Comparison of ENCODE assay signal across 22 mouse cellular contexts in the genomic region with DNA sequence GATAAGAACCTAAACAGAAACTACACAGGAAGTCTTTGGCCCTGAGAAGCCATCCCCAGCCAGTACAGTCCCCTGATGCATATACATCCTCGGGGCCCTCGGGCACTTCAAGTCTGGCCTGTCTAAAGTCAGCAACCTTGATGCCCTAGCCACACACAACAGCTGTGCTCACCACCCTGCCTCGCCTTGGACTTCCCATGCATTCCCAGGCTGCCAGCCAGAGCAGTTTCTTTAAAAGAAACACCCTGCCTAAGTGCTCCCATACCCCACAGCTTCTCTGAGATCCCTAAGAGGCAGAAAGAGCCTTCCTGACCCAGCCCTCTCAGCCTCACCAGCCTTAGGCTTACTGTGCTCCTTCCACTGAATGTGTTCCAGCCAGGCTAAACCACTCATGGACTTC. TPM values are rescaled to one million over a fixed set of nuclear protein-coding genes. Genes with fewer than 3 reads are reported as not detected.
DNase-seq lines count a peak whose midpoint lies in the region; ATAC-seq and TF ChIP-seq lines count a peak whose summit lies in the region.
"Had no signal": no experiment of that assay in that cellular context is flagged by ENCODE, and none has a peak within 500 bp of the region (broad histone marks: within the 10 kb centered on the region; RNA-seq: fewer than 3 reads in every experiment).

No protein-coding gene starts in this region.

- intact Hi-C loops in heart, adult 2 months (cut with DNase I) = no loop called here

- no peaks in the 10 kb centered on the region; the same call in 1 of the 2 replicates for H3K79me2 ChIP-seq in heart, adult 2 months (replicated peaks; ENCODE audit: control insufficient read depth, insufficient read depth, low read length)
- no peaks in the 10 kb centered on the region for H3K79me2 ChIP-seq in myocyte (ENCODE audit: control insufficient read depth, insufficient read depth)

- DNase-seq in heart, adult 2 months = no peak
- no peak for DNase-seq in heart, adult 8-10 months (ENCODE audit: low spot score)
- DNase-seq in midbrain, embryonic 11.5 days (ENCODE audit: low spot score, missing footprints) = peak; percentile 19
- no peak for DNase-seq in embryo, embryonic 10.5 days (ENCODE audit: low spot score)
- DNase-seq: adrenal gland, adult 8-10 months; adrenal gland, postnatal 36 days; cerebellum, adult 11 months; cerebellum, adult 8-10 months; cerebellum, postnatal 14 days; forebrain, postnatal 0 days; gastrocnemius, postnatal 36 days; kidney, adult 8-10 months had no signal

- no peak overlapping the region for H3ac ChIP-seq in myocyte (ENCODE audit: control insufficient read depth, insufficient read length)

- no peak for TF ChIP-seq CTCF in heart, adult 2 months (IDR thresholded peaks at IDR 0.05)

- H3K4me1 ChIP-seq in heart, adult 2 months (ENCODE audit: control insufficient read depth, insufficient read depth, low read length) = peaks cover 6% of the 10 kb centered on the region; the same call in 1 of the 2 replicates
- H3K4me1 ChIP-seq in heart, embryonic 11.5 days (ENCODE audit: control insufficient read depth, insufficient read depth, low read length) = peaks cover 12% of the 10 kb centered on the region; the same call in 1 of the 2 replicates
- H3K4me1 ChIP-seq in heart, embryonic 14.5 days (ENCODE audit: control insufficient read depth in 2 of 2, insufficient read depth in 2 of 2, low read length in 2 of 2) = peaks cover 29 to 44% of the 10 kb centered on the region in 2 experiments
- no peaks in the 10 kb centered on the region for H3K4me1 ChIP-seq in midbrain, embryonic 11.5 days (ENCODE audit: control insufficient read depth, insufficient read depth, low read length)
- no peaks in the 10 kb centered on the region for H3K4me1 ChIP-seq in midbrain, embryonic 13.5 days (replicated peaks)
- H3K4me1 ChIP-seq: embryonic facial prominence, embryonic 13.5 days; forebrain, embryonic 13.5 days; hindbrain, embryonic 12.5 days had no signal

- no peak overlapping the region for H3K4me2 ChIP-seq in heart, embryonic 11.5 days
- no peak overlapping the region for H3K4me2 ChIP-seq in heart, embryonic 14.5 days (ENCODE audit: low read length)
- no peak overlapping the region for H3K4me2 ChIP-seq in midbrain, embryonic 11.5 days
- H3K4me2 ChIP-seq in midbrain, embryonic 13.5 days (replicated peaks) = no peak overlapping the region
- peak overlapping the region; percentile 68 for H3K4me2 ChIP-seq in myocyte (ENCODE audit: low read depth)
- H3K4me2 ChIP-seq: embryonic facial prominence, embryonic 13.5 days; forebrain, embryonic 13.5 days; hindbrain, embryonic 12.5 days had no signal

- no peak for ATAC-seq in heart, embryonic 11.5 days (replicated peaks; ENCODE audit: insufficient number of reproducible peaks, low FRiP score, low TSS enrichment)
- ATAC-seq in heart, embryonic 14.5 days (ENCODE audit: insufficient number of reproducible peaks, insufficient read depth, low FRiP score, low read depth) = no peak
- ATAC-seq in midbrain, embryonic 11.5 days (ENCODE audit: low FRiP score) = no peak
- ATAC-seq in midbrain, embryonic 13.5 days = no peak
- ATAC-seq: forebrain, embryonic 13.5 days; forebrain, postnatal 0 days; hindbrain, embryonic 16.5 days; inflammation-experienced regulatory T-cells, adult 6 months; intestine, postnatal 0 days had no signal

- no peak overlapping the region for H3K4me3 ChIP-seq in heart, adult 2 months
- H3K4me3 ChIP-seq in heart, embryonic 11.5 days (ENCODE audit: low read depth, low read length) = no peak overlapping the region
- no peak overlapping the region for H3K4me3 ChIP-seq in heart, embryonic 14.5 days (ENCODE audit: control insufficient read depth in 1 of 2, insufficient read depth in 1 of 2, low read depth in 1 of 2, low read length in 2 of 2)
- H3K4me3 ChIP-seq in midbrain, embryonic 11.5 days (ENCODE audit: low read depth, low read length) = no peak overlapping the region
- H3K4me3 ChIP-seq in midbrain, embryonic 13.5 days (replicated peaks) = no peak overlapping the region
- no peak overlapping the region for H3K4me3 ChIP-seq in myocyte
- H3K4me3 ChIP-seq: embryonic facial prominence, embryonic 13.5 days; forebrain, embryonic 13.5 days; hindbrain, embryonic 12.5 days had no signal

- H3K27me3 ChIP-seq in heart, adult 2 months (ENCODE audit: control insufficient read depth, insufficient read depth, low read length) = no peaks in the 10 kb centered on the region
- H3K27me3 ChIP-seq in heart, embryonic 11.5 days (ENCODE audit: control insufficient read depth, insufficient read depth, low read length) = no peaks in the 10 kb centered on the region
- H3K27me3 ChIP-seq in heart, embryonic 14.5 days (ENCODE audit: control insufficient read depth, insufficient read depth, low read length) = no peaks in the 10 kb centered on the region
- no peaks in the 10 kb centered on the region for H3K27me3 ChIP-seq in midbrain, embryonic 11.5 days (ENCODE audit: control insufficient read depth, insufficient read depth, low read length)
- H3K27me3 ChIP-seq in midbrain, embryonic 13.5 days = no peaks in the 10 kb centered on the region
- H3K27me3 ChIP-seq in myocyte (ENCODE audit: control insufficient read depth, insufficient read depth, insufficient read length) = peaks cover 18% of the 10 kb centered on the region
- H3K27me3 ChIP-seq: embryonic facial prominence, embryonic 13.5 days; forebrain, embryonic 13.5 days; hindbrain, embryonic 12.5 days had no signal

- no peak for TF ChIP-seq EP300 in heart, adult 2 months (IDR thresholded peaks at IDR 0.05; ENCODE audit: insufficient read depth, low read depth, low read length)

- 53% methylated on average over 3 of the region's 3 CpGs for WGBS in heart, adult 2 months
- 87% methylated on average over 3 of the region's 3 CpGs for WGBS in heart, embryonic 11.5 days (ENCODE audit: insufficient replicate concordance)
- 81% methylated on average over 3 of the region's 3 CpGs for WGBS in heart, embryonic 14.5 days
- 76% methylated on average over 3 of the region's 3 CpGs for WGBS in midbrain, embryonic 11.5 days
- WGBS in midbrain, embryonic 13.5 days = 76% methylated on average over 3 of the region's 3 CpGs

- H3K27ac ChIP-seq in heart, adult 2 months = peak overlapping the region; percentile 84
- no peak overlapping the region for H3K27ac ChIP-seq in heart, embryonic 11.5 days (ENCODE audit: low read depth, low read length)
- peak overlapping the region; percentile 10 to 68; a peak in 3 of 4 replicates for H3K27ac ChIP-seq in heart, embryonic 14.5 days (replicated peaks in 1 of 2; ENCODE audit: control insufficient read depth in 1 of 2, insufficient read depth in 1 of 2, low read depth in 2 of 2, low read length in 2 of 2)
- H3K27ac ChIP-seq in midbrain, embryonic 11.5 days (ENCODE audit: low read depth, low read length) = no peak overlapping the region
- H3K27ac ChIP-seq in midbrain, embryonic 13.5 days = no peak overlapping the region
- H3K27ac ChIP-seq: embryonic facial prominence, embryonic 13.5 days; forebrain, embryonic 13.5 days; hindbrain, embryonic 12.5 days had no signal

- H3K36me3 ChIP-seq in heart, adult 2 months (ENCODE audit: control insufficient read depth, insufficient read depth, low read length) = peaks cover 3% of the 10 kb centered on the region; the same call in 1 of the 2 replicates
- H3K36me3 ChIP-seq in heart, embryonic 11.5 days (ENCODE audit: control insufficient read depth, insufficient read depth, low read length) = no peaks in the 10 kb centered on the region
- H3K36me3 ChIP-seq in heart, embryonic 14.5 days (ENCODE audit: control insufficient read depth, insufficient read depth, low read length) = no peaks in the 10 kb centered on the region
- H3K36me3 ChIP-seq in midbrain, embryonic 11.5 days (ENCODE audit: control insufficient read depth, insufficient read depth, low read length) = no peaks in the 10 kb centered on the region
- no peaks in the 10 kb centered on the region for H3K36me3 ChIP-seq in midbrain, embryonic 13.5 days
- no peaks in the 10 kb centered on the region for H3K36me3 ChIP-seq in myocyte (ENCODE audit: control insufficient read depth, insufficient read depth)
- H3K36me3 ChIP-seq: embryonic facial prominence, embryonic 13.5 days; hindbrain, embryonic 12.5 days had no signal

- H3K9ac ChIP-seq in heart, adult 2 months (ENCODE audit: low read depth, low read length) = peak overlapping the region; percentile 22
- H3K9ac ChIP-seq in heart, embryonic 11.5 days (ENCODE audit: low read depth, low read length) = no peak overlapping the region
- no peak overlapping the region for H3K9ac ChIP-seq in heart, embryonic 14.5 days (ENCODE audit: low read length)
- no peak overlapping the region for H3K9ac ChIP-seq in midbrain, embryonic 11.5 days (ENCODE audit: low read length)
- H3K9ac ChIP-seq in midbrain, embryonic 13.5 days (replicated peaks) = no peak overlapping the region
- H3K9ac ChIP-seq: embryonic facial prominence, embryonic 13.5 days; forebrain, embryonic 13.5 days; forebrain, postnatal 0 days; hindbrain, embryonic 12.5 days had no signal

- H3K9me3 ChIP-seq in heart, embryonic 11.5 days (replicated peaks; ENCODE audit: control insufficient read depth, low read length) = no peaks in the 10 kb centered on the region
- H3K9me3 ChIP-seq in heart, embryonic 14.5 days (ENCODE audit: control insufficient read depth, low read length) = no peaks in the 10 kb centered on the region
- no peaks in the 10 kb centered on the region for H3K9me3 ChIP-seq in midbrain, embryonic 11.5 days (ENCODE audit: control insufficient read depth, low read length)
- H3K9me3 ChIP-seq in midbrain, embryonic 13.5 days = no peaks in the 10 kb centered on the region
- H3K9me3 ChIP-seq: embryonic facial prominence, embryonic 13.5 days; forebrain, embryonic 13.5 days; hindbrain, embryonic 12.5 days had no signal

- no peak for TF ChIP-seq POLR2A in heart, adult 2 months (IDR thresholded peaks at IDR 0.05; ENCODE audit: insufficient read depth, low read depth, low read length)
- TF ChIP-seq POLR2A in myocyte (IDR thresholded peaks at IDR 0.05; ENCODE audit: insufficient read length, low read depth) = no peak

TF ChIP-seq in myocyte, 11 proteins besides CTCF, POLR2A, EP300 and RAD21 (continues in another document):
- peak; percentile 58 for TF ChIP-seq TCF3 (IDR thresholded peaks at IDR 0.05; ENCODE audit: insufficient read length, low read depth)
- peak; percentile 54 for TF ChIP-seq TCF12 (IDR thresholded peaks at IDR 0.05; ENCODE audit: insufficient read depth, poor library complexity, severe bottlenecking)
- TF ChIP-seq MYOD1 (IDR thresholded peaks at IDR 0.05; ENCODE audit: control insufficient read depth in 1 of 3, insufficient read length in 2 of 3, low read depth in 2 of 3) = peak in 2 of 3 experiments; percentile 76 to 94

RNA-seq across cellular contexts. Expression of a gene that starts 13.0 kb away (rescaled TPM):
- 100 to 1,000 TPM; 783 to 919 TPM for total RNA-seq in heart, adult 2 months (2021)
- 468 and 899 TPM in 2 replicates for polyA plus RNA-seq in heart, adult 2 months (2012; rRNA removed)
- polyA plus RNA-seq in heart, embryonic 11.5 days (2014; fragmentation: Nextera tagmentation; extraction: Ambion mirVana) = 8.6 and 10.8 TPM in 2 replicates
- 51.2 and 58.8 TPM in 2 replicates for polyA plus RNA-seq in heart, embryonic 14.5 days (2014; fragmentation: Nextera tagmentation; extraction: Ambion mirVana)
- 1,000 to 10,000 TPM in 1 of 4 experiments, 100 to 1,000 TPM in 3; 923 to 1,131 (median 957) TPM for total RNA-seq in heart, adult 8-10 months (2022)
- polyA plus RNA-seq in midbrain, embryonic 11.5 days (2014; fragmentation: Nextera tagmentation; extraction: Ambion mirVana) = 0.93 and 1.8 TPM in 2 replicates
- polyA plus RNA-seq in midbrain, embryonic 13.5 days (2015; fragmentation: Nextera tagmentation; extraction: Ambion mirVana) = 2.2 and 2.6 TPM in 2 replicates
- 79.8 TPM for polyA plus RNA-seq in myocyte (2012; fragmentation: generic; extraction: Trizol)

Comparison
In these comparisons a context has a peak if more than half of its experiments do, and no peak if none do; other contexts are left out.
1. H3K27ac ChIP-seq: peak in heart, adult 2 months (single experiment) and heart, embryonic 14.5 days (2 of 2); none in heart, embryonic 11.5 days (single experiment), midbrain, embryonic 11.5 days (single experiment) and midbrain, embryonic 13.5 days (single experiment).